Mouse (Mus musculus) retina, embryonic 14.5 days (tissue): ENCODE data around the gene Otor.

ENCODE experiments used
- DNase-seq: peaks from one replicate; pipeline ENCODE4 v3.0.0-alpha.2; 2015; ENCODE audit warnings: low spot score

Otor gene

GRCm38 (mm10) chr2:143078198-143078851 lies at the start of gene Otor:
TSS of gene Otor (plus strand) at chr2:143078473.
- no peak for DNase-seq

- peak; percentile 38 for DNase-seq
These were observed 47.0 kb upstream of the Otor start for GRCm38 (mm10) chr2:143031283-143031682.

GRCm38 (mm10) chr2:143032378-143033255 lies 45.7 kb upstream of the Otor start:
- no peak for DNase-seq

- DNase-seq: no peak
These were observed 43.8 kb upstream of the Otor start for GRCm38 (mm10) chr2:143034350-143035085.

GRCm38 (mm10) chr2:143035086-143035593 lies 43.1 kb upstream of the Otor start:
- DNase-seq: no peak

- no peak for DNase-seq
These were observed 36.7 kb upstream of the Otor start for GRCm38 (mm10) chr2:143041596-143041995.

- no peak for DNase-seq
These were observed 23.0 kb upstream of the Otor start for GRCm38 (mm10) chr2:143055251-143055650.

GRCm38 (mm10) chr2:143056736-143057135 lies 21.5 kb upstream of the Otor start:
- DNase-seq: no peak

GRCm38 (mm10) chr2:143062432-143062811 lies 15.9 kb upstream of the Otor start:
- DNase-seq: no peak

GRCm38 (mm10) chr2:143062812-143063792 lies 15.2 kb upstream of the Otor start, which contains the start of gene Snrpb2:
TSS of gene Snrpb2 (plus strand) at chr2:143063039.
- peak; percentile 97 for DNase-seq

- no peak for DNase-seq
These were observed 12.4 kb upstream of the Otor start for GRCm38 (mm10) chr2:143065914-143066313.

GRCm38 (mm10) chr2:143081693-143082092 lies 3.4 kb downstream of the Otor start:
- no peak for DNase-seq

GRCm38 (mm10) chr2:143084852-143085397 lies 6.7 kb downstream of the Otor start:
- DNase-seq: no peak

GRCm38 (mm10) chr2:143089866-143090265 lies 11.6 kb downstream of the Otor start:
- DNase-seq: no peak

GRCm38 (mm10) chr2:143093726-143094125 lies 15.5 kb downstream of the Otor start:
- DNase-seq: peak; percentile 76

- no peak for DNase-seq
These were observed 16.5 kb downstream of the Otor start for GRCm38 (mm10) chr2:143094761-143095160.

GRCm38 (mm10) chr2:143097170-143097569 lies 18.9 kb downstream of the Otor start:
- no peak for DNase-seq

- peak; percentile 83 for DNase-seq
These were observed 35.6 kb downstream of the Otor start for GRCm38 (mm10) chr2:143113859-143114258.

GRCm38 (mm10) chr2:143114716-143115115 lies 36.4 kb downstream of the Otor start:
- no peak for DNase-seq

- peak; percentile 43 for DNase-seq
These were observed 39.2 kb downstream of the Otor start for GRCm38 (mm10) chr2:143117453-143117852.

- no peak for DNase-seq
These were observed 39.9 kb downstream of the Otor start for GRCm38 (mm10) chr2:143118221-143118620.
